Mouse (Mus musculus) liver, adult 2 months (tissue): Measurements from ENCODE around the gene Lpar2. TPM values are rescaled to one million over a fixed set of nuclear protein-coding genes. Genes with fewer than 3 reads are reported as not detected.
A peak's percentile ranks its signal among the peaks of the same experiment; 100 is the strongest.

Source experiments
- DNase-seq: peaks from one replicate; pipeline ENCODE4 v3.0.0-alpha.2; 2011; ENCODE audit warnings: low read depth, low spot score; ENCODE audit errors: extremely low read depth
- H3K27ac ChIP-seq: fragments of 200-500 bp; replicated peaks from 2 replicates; pipeline ENCODE4 v1.5.1; 2012; ENCODE audit warnings: low read depth, mild to moderate bottlenecking, control low read depth, inconsistent platforms, low read length; ENCODE audit not compliant: insufficient read depth
- H3K27me3 ChIP-seq: fragments of 200-500 bp; 2 replicates; pipeline ENCODE4 v1.6.1; 2012; ENCODE audit warnings: mild to moderate bottlenecking, moderate library complexity, low read length, inconsistent platforms; ENCODE audit not compliant: control insufficient read depth, insufficient read depth
- H3K36me3 ChIP-seq: fragments of 200-500 bp; 2 replicates; pipeline ENCODE4 v1.6.1; 2012; ENCODE audit warnings: low read length, inconsistent platforms; ENCODE audit not compliant: control insufficient read depth, insufficient read depth
- H3K4me1 ChIP-seq: fragments of 200-500 bp; 2 replicates; pipeline ENCODE4 v1.6.1; 2011; ENCODE audit warnings: low read length; ENCODE audit not compliant: control insufficient read depth, insufficient read depth
- H3K4me3 ChIP-seq: fragments of 200-500 bp; 2 replicates; pipeline ENCODE4 v1.5.1; 2011; ENCODE audit warnings: low read depth, mild to moderate bottlenecking, control low read depth, low read length, moderate library complexity; ENCODE audit not compliant: insufficient read depth
- H3K79me2 ChIP-seq: fragments of 200-500 bp; 2 replicates; pipeline ENCODE4 v1.6.1; 2012; ENCODE audit warnings: inconsistent platforms, mild to moderate bottlenecking, low read length, moderate library complexity; ENCODE audit not compliant: control insufficient read depth, insufficient read depth
- H3K9ac ChIP-seq: fragments of 200-500 bp; 2 replicates; pipeline ENCODE4 v1.6.1; 2012; ENCODE audit warnings: low read depth, mild to moderate bottlenecking, control low read depth, inconsistent platforms, low read length
- CTCF ChIP-seq: fragments of 200-500 bp; IDR thresholded peaks from 2 replicates; pipeline ENCODE4 v1.5.1; 2011; ENCODE audit warnings: low read depth, low read length, control low read depth
- POLR2A ChIP-seq: fragments of 200-500 bp; IDR thresholded peaks from 2 replicates; pipeline ENCODE4 v1.6.1; 2011; ENCODE audit warnings: low read length, control low read depth; ENCODE audit not compliant: insufficient read depth; ENCODE audit errors: extremely low read depth
- WGBS: fragments of 180-500 bp; shearing (Covaris S2); methylation state at CpG from one replicate; pipeline ENCODE4 v1.1.7; 2018; 5-methylcytosine and 5-hydroxymethylcytosine counted together
- polyA plus RNA-seq: library from polyadenylated mRNA; depleted of rRNA; stranded (reverse); fragments of >200 nt; gene quantifications from 2 replicates; pipeline ENCODE4 v1.2.3, GENCODE M21; 2012
- total RNA-seq: library from RNA; depleted of rRNA; stranded (reverse); fragments of >200 nt; gene quantifications from 2 replicates; pipeline ENCODE4 v1.2.3, GENCODE M21; 2014

Lpar2 gene
- total and polyA plus RNA-seq, 2 experiments, result 0.18 to 0.77 TPM

DNA sequence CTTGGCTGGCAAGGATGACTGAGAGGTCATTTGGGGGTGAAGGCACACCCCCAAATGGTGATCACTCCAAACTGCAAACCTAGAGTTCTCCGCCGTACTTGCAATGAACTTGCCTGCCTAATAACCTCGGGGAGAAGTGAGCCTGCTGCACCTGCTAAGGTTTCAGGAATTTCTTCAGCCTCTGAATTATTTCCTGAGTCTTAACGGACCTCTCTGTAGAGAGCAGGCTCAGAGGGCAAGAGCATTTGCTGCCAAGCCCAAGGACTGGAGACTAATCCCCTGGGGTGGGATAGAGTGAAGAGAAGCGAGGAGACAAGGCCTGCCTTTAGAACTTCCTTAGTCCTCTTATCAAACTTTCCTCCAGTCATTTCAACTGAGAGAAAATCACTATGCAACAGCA is 32.5 kb upstream of the Lpar2 start:
- no peak for TF ChIP-seq POLR2A
- no peak for TF ChIP-seq CTCF
- peaks cover 8% of the 10 kb centered on the region; the same call in 1 of the 2 replicates for H3K36me3 ChIP-seq
- H3K4me1 ChIP-seq, result 0 out of 2 replicates have a peak, but pooled peaks cover 6% of the 10 kb centered on the region
- H3K79me2 ChIP-seq, result peaks cover 6% of the 10 kb centered on the region
- no peak for DNase-seq
- WGBS, result 60% methylated on average over 5 of the region's 5 CpGs
- H3K27ac ChIP-seq, result no peak overlapping the region
- H3K9ac ChIP-seq, result no peak overlapping the region
- no peaks in the 10 kb centered on the region for H3K27me3 ChIP-seq
- H3K4me3 ChIP-seq, result no peak overlapping the region

DNA sequence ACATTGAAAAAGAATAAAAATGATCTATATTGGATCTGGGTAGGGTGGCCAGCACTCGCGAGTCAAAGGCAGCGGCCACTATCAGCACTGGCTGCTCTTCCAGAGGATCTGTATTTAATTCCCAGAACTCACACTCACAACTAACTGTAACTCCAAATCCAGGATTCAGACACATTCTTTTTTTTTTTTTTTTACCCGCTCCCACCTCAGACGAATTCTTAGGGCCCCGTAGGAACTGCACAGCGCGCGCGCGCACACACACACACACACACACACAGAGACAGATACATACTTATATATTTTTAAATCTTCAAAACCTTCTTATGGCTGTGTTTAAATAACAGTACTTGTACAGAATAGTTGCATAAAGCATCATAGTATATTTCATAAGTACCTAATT is 31.9 kb upstream of the Lpar2 start:
- DNase-seq, result no peak
- Histone ChIP-seq H3K27ac (peak overlapping the region; percentile 82), H3K4me1 (0 out of 2 replicates have a peak, but pooled peaks cover 6% of the 10 kb centered on the region), H3K79me2 (peaks cover 6% of the 10 kb centered on the region), H3K4me3 (peak overlapping the region; percentile 96), H3K9ac (peak overlapping the region; percentile 50), H3K36me3 (peaks cover 13% of the 10 kb centered on the region; the same call in 1 of the 2 replicates), H3K27me3 (no peaks in the 10 kb centered on the region)
- TF ChIP-seq POLR2A, result no peak
- no peak for TF ChIP-seq CTCF
- 17% methylated on average over 11 of the region's 11 CpGs for WGBS

DNA sequence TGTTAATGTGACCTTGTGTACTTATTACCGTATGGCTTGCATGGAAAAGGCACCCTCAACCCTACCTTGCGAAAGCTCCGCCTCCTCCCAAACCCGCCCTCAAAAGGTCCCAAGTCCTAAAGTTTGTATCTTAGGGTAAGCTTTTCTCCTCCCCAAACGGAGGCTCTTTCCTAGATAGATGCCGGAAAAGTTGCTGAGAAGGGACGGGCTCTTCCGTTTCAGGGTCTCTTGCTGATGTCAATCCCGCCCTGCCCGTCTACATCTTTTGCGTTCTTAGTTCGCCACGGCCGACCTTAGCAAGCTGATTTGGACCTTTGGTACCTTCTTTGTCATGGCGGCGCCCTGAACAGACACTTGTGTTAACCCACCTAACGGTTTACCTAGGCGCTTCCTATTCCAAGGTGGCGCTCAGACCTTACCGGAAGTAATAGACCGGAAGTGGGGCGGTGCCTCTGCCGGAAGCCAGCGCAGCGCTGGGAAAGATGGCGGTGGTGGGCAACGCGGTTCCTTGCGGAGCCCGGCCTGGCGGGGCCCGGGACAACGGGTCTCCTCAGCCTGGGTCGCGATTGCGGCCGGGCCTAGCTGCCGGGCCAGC is 31.4 kb upstream of the Lpar2 start, which contains the start of the genes Atp13a1 and Zfp866:
Gene Atp13a1, plus strand, starts transcription at position 391 of the 595 bp plus-strand sequence.
Gene Zfp866, minus strand, starts transcription at position 406 of the 595 bp plus-strand sequence.
- Histone ChIP-seq H3K36me3 (peaks cover 15% of the 10 kb centered on the region; the same call in 1 of the 2 replicates), H3K9ac (peak within 1 kb of the TSS; percentile 96), H3K79me2 (peaks cover 6% of the 10 kb centered on the region), H3K4me3 (peak within 1 kb of the TSS; percentile 96), H3K27me3 (no peaks in the 10 kb centered on the region), H3K27ac (peak within 1 kb of the TSS; percentile 82), H3K4me1 (0 out of 2 replicates have a peak, but pooled peaks cover 6% of the 10 kb centered on the region)
- WGBS, result under 1% methylated on average over 38 of the region's 38 CpGs
- peak; percentile 74; the same call in 1 of the 2 replicates for TF ChIP-seq POLR2A
- no peak for TF ChIP-seq CTCF
- peak; percentile 89 for DNase-seq

DNA sequence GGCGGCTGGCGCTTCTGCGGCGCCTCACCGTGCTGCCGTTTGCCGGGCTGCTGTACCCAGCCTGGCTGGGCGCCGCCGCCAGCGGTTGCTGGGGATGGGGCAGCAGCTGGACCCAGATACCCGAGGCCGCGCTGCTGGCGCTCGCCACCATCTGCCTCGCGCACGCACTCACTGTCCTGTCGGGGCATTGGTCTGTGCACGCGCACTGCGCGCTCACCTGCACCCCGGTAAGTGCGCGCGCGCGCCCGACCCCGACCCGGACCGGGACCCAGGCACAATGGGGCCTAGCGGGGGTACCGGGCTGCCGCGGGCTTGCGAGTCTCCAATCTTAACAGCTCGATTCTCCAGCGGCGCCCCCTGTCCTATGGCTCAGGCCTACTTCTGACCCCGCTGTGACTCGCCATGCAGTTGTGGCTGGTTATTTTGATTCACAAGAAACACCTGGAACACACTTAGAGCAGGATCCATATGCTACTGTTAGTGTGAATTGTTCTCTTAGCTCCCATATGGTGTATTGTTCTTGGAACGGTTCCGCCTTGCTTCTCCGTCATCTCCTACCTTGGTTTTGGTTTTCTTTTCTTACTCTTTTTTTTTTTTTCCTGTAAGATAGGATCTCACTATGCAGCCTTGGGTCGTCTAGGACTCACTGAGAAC is 30.7 kb upstream of the Lpar2 start:
- H3K27ac ChIP-seq, result peak overlapping the region; percentile 62
- peaks cover 6% of the 10 kb centered on the region for H3K79me2 ChIP-seq
- WGBS, result under 1% methylated on average over 48 of the region's 48 CpGs
- H3K4me1 ChIP-seq, result 0 out of 2 replicates have a peak, but pooled peaks cover 6% of the 10 kb centered on the region
- H3K4me3 ChIP-seq, result peak overlapping the region; percentile 96
- peak overlapping the region; percentile 96 for H3K9ac ChIP-seq
- peak; percentile 25 for DNase-seq
- TF ChIP-seq POLR2A (no peak), CTCF (no peak)
- H3K36me3 ChIP-seq, result peaks cover 16% of the 10 kb centered on the region; the same call in 1 of the 2 replicates
- H3K27me3 ChIP-seq, result no peaks in the 10 kb centered on the region

DNA sequence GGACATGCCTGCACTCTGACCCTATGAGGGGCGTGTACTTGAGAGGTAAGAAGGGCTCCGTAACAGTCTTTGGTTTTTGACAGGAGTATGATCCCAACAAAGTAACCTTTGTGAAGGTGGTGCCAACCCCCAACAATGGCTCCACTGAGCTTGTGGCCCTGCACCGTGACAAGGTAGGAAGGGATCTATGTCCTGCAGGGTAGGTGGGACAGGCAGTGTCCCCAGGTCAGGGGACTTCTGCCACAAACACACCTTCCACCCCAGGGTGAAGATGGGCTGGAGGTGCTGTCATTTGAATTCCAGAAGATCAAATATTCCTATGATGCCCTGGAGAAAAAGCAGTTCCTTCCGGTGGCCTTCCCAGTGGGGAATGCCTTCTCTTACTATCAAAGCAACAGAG is 28.6 kb upstream of the Lpar2 start:
- H3K36me3 ChIP-seq, result peaks cover 24% of the 10 kb centered on the region; the same call in 1 of the 2 replicates
- 89% methylated on average over 4 of the region's 4 CpGs for WGBS
- 0 out of 2 replicates have a peak, but pooled peaks cover 6% of the 10 kb centered on the region for H3K4me1 ChIP-seq
- TF ChIP-seq POLR2A (no peak), CTCF (no peak)
- no peaks in the 10 kb centered on the region for H3K27me3 ChIP-seq
- H3K79me2 ChIP-seq, result peaks cover 6% of the 10 kb centered on the region
- no peak overlapping the region for H3K9ac ChIP-seq
- no peak for DNase-seq
- H3K4me3 ChIP-seq, result no peak overlapping the region
- H3K27ac ChIP-seq, result no peak overlapping the region
